ENCODE assay signal across 8 mouse cellular contexts in genomic region chr9:66835097-66835480, GRCm38 (mm10). TPM values are rescaled to one million over a fixed set of nuclear protein-coding genes. Genes with fewer than 3 reads are reported as not detected.
A peak's percentile ranks its signal among the peaks of the same experiment; 100 is the strongest.
DNase-seq lines count a peak whose midpoint lies in the region; ATAC-seq and TF ChIP-seq lines count a peak whose summit lies in the region.

No protein-coding gene starts in this region.

- ATAC-seq in embryonic facial prominence, embryonic 12.5 days (ENCODE audit: insufficient number of reproducible peaks, insufficient read depth, low FRiP score, low TSS enrichment), result peak; percentile 82; the same call in 1 of the 2 replicates
- ATAC-seq in intestine, embryonic 15.5 days, result peak; percentile 76
- peak; percentile 73 for ATAC-seq in midbrain, embryonic 11.5 days (ENCODE audit: low FRiP score)

- peaks cover 7% of the 10 kb centered on the region; the same call in 1 of the 2 replicates for H3K4me1 ChIP-seq in embryonic facial prominence, embryonic 12.5 days
- peaks cover 13% of the 10 kb centered on the region; the same call in 1 of the 2 replicates for H3K4me1 ChIP-seq in intestine, embryonic 15.5 days (replicated peaks)
- peaks cover 10% of the 10 kb centered on the region for H3K4me1 ChIP-seq in midbrain, embryonic 11.5 days (ENCODE audit: control insufficient read depth, insufficient read depth, low read length)

- under 1% methylated on average over 24 of the region's 24 CpGs for WGBS in embryonic facial prominence, embryonic 12.5 days
- under 1% methylated on average over 24 of the region's 24 CpGs for WGBS in intestine, embryonic 15.5 days
- WGBS in midbrain, embryonic 11.5 days, result under 1% methylated on average over 24 of the region's 24 CpGs

- peak overlapping the region; percentile 64 for H3K4me3 ChIP-seq in left cerebral cortex, adult 2 months
- peak overlapping the region; percentile 51 for H3K4me3 ChIP-seq in embryonic facial prominence, embryonic 12.5 days
- H3K4me3 ChIP-seq in intestine, embryonic 15.5 days (replicated peaks), result peak overlapping the region; percentile 63
- peak overlapping the region; percentile 47 for H3K4me3 ChIP-seq in midbrain, embryonic 11.5 days (ENCODE audit: low read depth, low read length)

- DNase-seq in left cerebral cortex, adult 2 months (ENCODE audit: extremely low spot score in 1 of 2, low spot score in 2 of 2), result no peak
- DNase-seq in left cerebral cortex, adult 18-20 months (ENCODE audit: low spot score in 2 of 2), result no peak
- DNase-seq in midbrain, embryonic 11.5 days (ENCODE audit: low spot score, missing footprints), result no peak
- no peak for DNase-seq in cerebellum, adult 9-10 months
- no peak for DNase-seq in thymus, postnatal 0 days (ENCODE audit: low spot score)
- no peak for DNase-seq in frontal cortex, postnatal 36 days (ENCODE audit: low spot score in 2 of 2)

- H3K4me2 ChIP-seq in embryonic facial prominence, embryonic 12.5 days (replicated peaks), result peak overlapping the region; percentile 96
- H3K4me2 ChIP-seq in intestine, embryonic 15.5 days (replicated peaks), result peak overlapping the region; percentile 99
- peak overlapping the region; percentile 94 for H3K4me2 ChIP-seq in midbrain, embryonic 11.5 days

- peak overlapping the region; percentile 48 for H3K9ac ChIP-seq in embryonic facial prominence, embryonic 12.5 days
- peak overlapping the region; percentile 42 for H3K9ac ChIP-seq in intestine, embryonic 15.5 days
- H3K9ac ChIP-seq in midbrain, embryonic 11.5 days (ENCODE audit: low read length), result peak overlapping the region; percentile 51; the same call in 1 of the 2 replicates

- H3K27ac ChIP-seq in left cerebral cortex, adult 2 months, result peak overlapping the region; percentile 19; the same call in 1 of the 2 replicates
- H3K27ac ChIP-seq in embryonic facial prominence, embryonic 12.5 days, result no peak overlapping the region
- H3K27ac ChIP-seq in intestine, embryonic 15.5 days, result no peak overlapping the region
- H3K27ac ChIP-seq in midbrain, embryonic 11.5 days (ENCODE audit: low read depth, low read length), result no peak overlapping the region

- TF ChIP-seq CTCF in left cerebral cortex, adult 2 months (IDR thresholded peaks at IDR 0.05), result no peak; the same call in 1 of the 2 replicates

- no peaks in the 10 kb centered on the region for H3K36me3 ChIP-seq in embryonic facial prominence, embryonic 12.5 days
- no peaks in the 10 kb centered on the region for H3K36me3 ChIP-seq in intestine, embryonic 15.5 days
- H3K36me3 ChIP-seq in midbrain, embryonic 11.5 days (ENCODE audit: control insufficient read depth, insufficient read depth, low read length), result no peaks in the 10 kb centered on the region

- H3K9me3 ChIP-seq in embryonic facial prominence, embryonic 12.5 days, result no peaks in the 10 kb centered on the region
- no peaks in the 10 kb centered on the region for H3K9me3 ChIP-seq in intestine, embryonic 15.5 days
- no peaks in the 10 kb centered on the region for H3K9me3 ChIP-seq in midbrain, embryonic 11.5 days (ENCODE audit: control insufficient read depth, low read length)

- peaks cover 4% of the 10 kb centered on the region; the same call in 1 of the 2 replicates for H3K27me3 ChIP-seq in embryonic facial prominence, embryonic 12.5 days
- H3K27me3 ChIP-seq in intestine, embryonic 15.5 days (replicated peaks), result no peaks in the 10 kb centered on the region
- H3K27me3 ChIP-seq in midbrain, embryonic 11.5 days (ENCODE audit: control insufficient read depth, insufficient read depth, low read length), result peaks cover 6% of the 10 kb centered on the region

- intact Hi-C loops in left cerebral cortex, adult 2 months (cut with DNase I), result loop anchor here (5.0 kb wide), 2 partner anchors 82 to 102 kb away; partner anchors contain the start of gene Rab8b

RNA-seq across cellular contexts. Expression of gene Aph1c, which starts 0.6 kb away (rescaled TPM):
- total RNA-seq in left cerebral cortex, adult 2 months (2021), result 1 to 10 TPM; 5.8 TPM
- 1 to 10 TPM; 6.2 to 7.9 TPM for total RNA-seq in left cerebral cortex, adult 18-20 months (2021)
- 2.9 and 3.1 TPM in 2 replicates for polyA plus RNA-seq in embryonic facial prominence, embryonic 12.5 days (2016; fragmentation: Nextera tagmentation; extraction: Ambion mirVana)
- 3.4 and 4.5 TPM in 2 replicates for polyA plus RNA-seq in intestine, embryonic 15.5 days (2015; fragmentation: Nextera tagmentation; extraction: Ambion mirVana)
- polyA plus RNA-seq in midbrain, embryonic 11.5 days (2014; fragmentation: Nextera tagmentation; extraction: Ambion mirVana), result 1.5 and 1.7 TPM in 2 replicates
- polyA plus RNA-seq in thymus, postnatal 0 days (2015; fragmentation: Nextera tagmentation; extraction: Ambion mirVana), result 2.1 and 3.5 TPM in 2 replicates

RNA-seq across cellular contexts. Expression of gene Gm10647, which starts 38.2 kb away (rescaled TPM):
- under 1 TPM; 0.23 to 0.44 TPM for total RNA-seq in left cerebral cortex, adult 2 months (2021)
- total RNA-seq in left cerebral cortex, adult 18-20 months (2021), result under 1 TPM; 0.42 to 0.46 TPM
- 0.97 and 0.99 TPM in 2 replicates for polyA plus RNA-seq in embryonic facial prominence, embryonic 12.5 days (2016; fragmentation: Nextera tagmentation; extraction: Ambion mirVana)
- 0.52 and 0.69 TPM in 2 replicates for polyA plus RNA-seq in intestine, embryonic 15.5 days (2015; fragmentation: Nextera tagmentation; extraction: Ambion mirVana)
- polyA plus RNA-seq in midbrain, embryonic 11.5 days (2014; fragmentation: Nextera tagmentation; extraction: Ambion mirVana), result 0.21 and 0.25 TPM in 2 replicates
- polyA plus RNA-seq in thymus, postnatal 0 days (2015; fragmentation: Nextera tagmentation; extraction: Ambion mirVana), result 0.21 TPM in 1 of 2 replicates, not detected in the other

RNA-seq across cellular contexts. Expression of gene Aph1b, which starts 39.8 kb away (rescaled TPM):
- total RNA-seq in left cerebral cortex, adult 2 months (2021), result 10 to 100 TPM; 17.0 to 22.3 TPM
- total RNA-seq in left cerebral cortex, adult 18-20 months (2021), result 10 to 100 TPM; 22.9 to 23.4 TPM
- polyA plus RNA-seq in embryonic facial prominence, embryonic 12.5 days (2016; fragmentation: Nextera tagmentation; extraction: Ambion mirVana), result 11.4 and 12.2 TPM in 2 replicates
- 8.5 and 8.9 TPM in 2 replicates for polyA plus RNA-seq in intestine, embryonic 15.5 days (2015; fragmentation: Nextera tagmentation; extraction: Ambion mirVana)
- 17.7 and 18.0 TPM in 2 replicates for polyA plus RNA-seq in midbrain, embryonic 11.5 days (2014; fragmentation: Nextera tagmentation; extraction: Ambion mirVana)
- 1.5 and 1.8 TPM in 2 replicates for polyA plus RNA-seq in thymus, postnatal 0 days (2015; fragmentation: Nextera tagmentation; extraction: Ambion mirVana)
